Mouse (Mus musculus) lung, embryonic 14.5 days (tissue): Measurements from ENCODE around the gene Rps6kc1. TPM values are rescaled to one million over a fixed set of nuclear protein-coding genes. Genes with fewer than 3 reads are reported as not detected.
A peak's percentile ranks its signal among the peaks of the same experiment; 100 is the strongest.

ENCODE experiments used
- ATAC-seq: fragments of 200-750 bp; cut with Nextera tagmentation; 2 replicates; pipeline ENCODE4 v1.8.0; 2017; ENCODE audit warnings: mild to moderate bottlenecking, moderate TSS enrichment, moderate library complexity; ENCODE audit not compliant: insufficient read depth
- DNase-seq: peaks from one replicate; pipeline ENCODE4 v3.0.0-alpha.2; 2015
- H3K27ac ChIP-seq: fragments of 300-500 bp; sonication (generic); 2 replicates; pipeline ENCODE4 v1.5.1; 2014; ENCODE audit warnings: low read depth, mild to moderate bottlenecking, moderate library complexity
- H3K27me3 ChIP-seq: fragments of 300-500 bp; sonication (generic); 2 replicates; pipeline ENCODE4 v1.6.1; 2014; ENCODE audit warnings: low read length, control low read depth; ENCODE audit not compliant: insufficient read depth
- H3K36me3 ChIP-seq: fragments of 300-500 bp; sonication (generic); 2 replicates; pipeline ENCODE4 v1.6.1; 2014; ENCODE audit warnings: control low read depth; ENCODE audit not compliant: insufficient read depth
- H3K4me1 ChIP-seq: fragments of 300-500 bp; sonication (generic); 2 replicates; pipeline ENCODE4 v1.6.1; 2014; ENCODE audit warnings: antibody characterized with exemption, control low read depth; ENCODE audit not compliant: insufficient read depth
- H3K4me2 ChIP-seq: fragments of 300-500 bp; sonication (generic); 2 replicates; pipeline ENCODE4 v1.6.1; 2014; ENCODE audit warnings: mild to moderate bottlenecking
- H3K4me3 ChIP-seq: fragments of 300-500 bp; sonication (generic); 2 replicates; pipeline ENCODE4 v1.5.1; 2014; ENCODE audit warnings: low read depth, low read length
- H3K9ac ChIP-seq: fragments of 300-500 bp; sonication (generic); 2 replicates; pipeline ENCODE4 v1.6.1; 2014
- H3K9me3 ChIP-seq: fragments of 300-500 bp; sonication (generic); 2 replicates; pipeline ENCODE4 v1.6.1; 2016; ENCODE audit warnings: low read depth, low read length, control low read depth
- CTCF ChIP-seq: IDR thresholded peaks from 2 replicates; pipeline ENCODE4 v1.5.1; 2016; ENCODE audit warnings: antibody characterized with exemption, low read depth
- WGBS: fragments of 180-500 bp; shearing (Covaris S2); extraction: QIAGEN DNeasy Blood & Tissue Kit; methylation state at CpG from one replicate; pipeline ENCODE4 v1.1.7; 2014; 5-methylcytosine and 5-hydroxymethylcytosine counted together
- polyA plus RNA-seq: library from polyadenylated mRNA; unstranded; fragments of >200 nt; fragmentation: Nextera tagmentation; extraction: Ambion mirVana; gene quantifications from 2 replicates; pipeline ENCODE4 v1.2.1, GENCODE M21; 2014

Gene Rps6kc1
- polyA plus RNA-seq, 1 experiment from 2014 or later: 14.9 TPM

GRCm38 (mm10) chr1:190816141-190816540 is 95.4 kb downstream of the Rps6kc1 start:
- Histone ChIP-seq H3K4me1 (no peaks in the 10 kb centered on the region), H3K9ac (no peak overlapping the region), H3K9me3 (no peaks in the 10 kb centered on the region), H3K4me2 (no peak overlapping the region), H3K27me3 (no peaks in the 10 kb centered on the region), H3K4me3 (no peak overlapping the region), H3K36me3 (no peaks in the 10 kb centered on the region), H3K27ac (no peak overlapping the region)
- TF ChIP-seq CTCF: no peak
- ATAC-seq (no peak), DNase-seq (no peak)
- WGBS: 74% methylated on average over 11 of the region's 11 CpGs

- DNase-seq (no peak), ATAC-seq (no peak)
- H3K36me3 ChIP-seq: peaks cover 7% of the 10 kb centered on the region; the same call in 1 of the 2 replicates
- no peak overlapping the region for H3K9ac ChIP-seq
- no peaks in the 10 kb centered on the region for H3K9me3 ChIP-seq
- 0 out of 2 replicates have a peak, but pooled peaks have one; percentile 16 for TF ChIP-seq CTCF
- no peaks in the 10 kb centered on the region for H3K4me1 ChIP-seq
- no peaks in the 10 kb centered on the region for H3K27me3 ChIP-seq
- no peak overlapping the region for H3K27ac ChIP-seq
- H3K4me2 ChIP-seq: no peak overlapping the region
- WGBS: 74% methylated on average over 6 of the region's 6 CpGs
- no peak overlapping the region for H3K4me3 ChIP-seq
Observed at GRCm38 (mm10) chr1:190810408-190810807, 101.2 kb downstream of the Rps6kc1 start.

GRCm38 (mm10) chr1:190808766-190809221 is 102.8 kb downstream of the Rps6kc1 start:
- TF ChIP-seq CTCF: no peak
- peaks cover 7% of the 10 kb centered on the region; the same call in 1 of the 2 replicates for H3K36me3 ChIP-seq
- H3K9ac ChIP-seq: no peak overlapping the region
- 60% methylated on average over 19 of the region's 19 CpGs for WGBS
- no peak overlapping the region for H3K4me2 ChIP-seq
- no peak for ATAC-seq
- H3K27ac ChIP-seq: no peak overlapping the region
- DNase-seq: no peak
- no peaks in the 10 kb centered on the region for H3K27me3 ChIP-seq
- H3K9me3 ChIP-seq: no peaks in the 10 kb centered on the region
- no peak overlapping the region for H3K4me3 ChIP-seq
- H3K4me1 ChIP-seq: no peaks in the 10 kb centered on the region

- H3K9ac ChIP-seq: no peak overlapping the region
- 82% methylated on average over 8 of the region's 8 CpGs for WGBS
- DNase-seq (no peak), ATAC-seq (no peak)
- H3K27me3 ChIP-seq: no peaks in the 10 kb centered on the region
- H3K4me2 ChIP-seq: no peak overlapping the region
- H3K4me1 ChIP-seq: no peaks in the 10 kb centered on the region
- peaks cover 7% of the 10 kb centered on the region; the same call in 1 of the 2 replicates for H3K36me3 ChIP-seq
- no peak overlapping the region for H3K4me3 ChIP-seq
- no peak for TF ChIP-seq CTCF
- no peaks in the 10 kb centered on the region for H3K9me3 ChIP-seq
- no peak overlapping the region for H3K27ac ChIP-seq
Observed at GRCm38 (mm10) chr1:190806817-190807216, 104.8 kb downstream of the Rps6kc1 start.

GRCm38 (mm10) chr1:190798668-190799067 is 112.9 kb downstream of the Rps6kc1 start:
- Histone ChIP-seq H3K27ac (no peak overlapping the region), H3K9ac (no peak overlapping the region), H3K4me3 (no peak overlapping the region), H3K4me2 (no peak overlapping the region), H3K27me3 (no peaks in the 10 kb centered on the region), H3K9me3 (no peaks in the 10 kb centered on the region), H3K36me3 (peaks cover 18% of the 10 kb centered on the region; the same call in 1 of the 2 replicates), H3K4me1 (no peaks in the 10 kb centered on the region)
- TF ChIP-seq CTCF: no peak
- WGBS: 88% methylated on average over 11 of the region's 11 CpGs
- DNase-seq (no peak), ATAC-seq (no peak)

- ATAC-seq: no peak
Observed at GRCm38 (mm10) chr1:190797483-190798058, 114.0 kb downstream of the Rps6kc1 start.

GRCm38 (mm10) chr1:190796745-190797482 is 114.7 kb downstream of the Rps6kc1 start:
- peak; percentile 88 for DNase-seq

More at GRCm38 (mm10) chr1:190797483-190798058, 114.0 kb downstream of the Rps6kc1 start:
- H3K27ac ChIP-seq: no peak overlapping the region
- peak; percentile 8 for DNase-seq
- H3K9ac ChIP-seq: no peak overlapping the region
- TF ChIP-seq CTCF: no peak
- H3K36me3 ChIP-seq: peaks cover 18% of the 10 kb centered on the region; the same call in 1 of the 2 replicates
- WGBS: 65% methylated on average over 11 of the region's 11 CpGs
- no peak overlapping the region for H3K4me2 ChIP-seq
- H3K4me1 ChIP-seq: no peaks in the 10 kb centered on the region
- H3K27me3 ChIP-seq: no peaks in the 10 kb centered on the region
- H3K4me3 ChIP-seq: no peak overlapping the region
- no peaks in the 10 kb centered on the region for H3K9me3 ChIP-seq

More at GRCm38 (mm10) chr1:190796745-190797482, 114.7 kb downstream of the Rps6kc1 start:
- no peak overlapping the region for H3K4me2 ChIP-seq
- ATAC-seq: peak; percentile 17; the same call in 1 of the 2 replicates
- H3K4me3 ChIP-seq: no peak overlapping the region
- no peaks in the 10 kb centered on the region for H3K4me1 ChIP-seq
- no peaks in the 10 kb centered on the region for H3K27me3 ChIP-seq
- H3K36me3 ChIP-seq: peaks cover 18% of the 10 kb centered on the region; the same call in 1 of the 2 replicates
- H3K27ac ChIP-seq: no peak overlapping the region
- TF ChIP-seq CTCF: peak; percentile 82
- H3K9ac ChIP-seq: no peak overlapping the region
- WGBS: 41% methylated on average over 7 of the region's 7 CpGs
- no peaks in the 10 kb centered on the region for H3K9me3 ChIP-seq
